Mouse (Mus musculus) spleen, adult 2 months (tissue): ENCODE measurements around the gene Fau. TPM values are rescaled to one million over a fixed set of nuclear protein-coding genes. Genes with fewer than 3 reads are reported as not detected.

ENCODE experiments used
- DNase-seq, 2 experiments: peaks; one replicate each; pipeline versions ENCODE4 v3.0.0 to v3.0.0-alpha.2; 2012 to 2021; ENCODE audit warnings: low spot score in 2 of 2, low read depth in 1 of 2
- H3K27ac ChIP-seq: fragments of 200-500 bp; 2 replicates; pipeline ENCODE4 v1.5.1; 2012; ENCODE audit warnings: low read length, inconsistent platforms; ENCODE audit not compliant: insufficient read depth
- H3K27me3 ChIP-seq: fragments of 200-500 bp; 2 replicates; pipeline ENCODE4 v1.6.1; 2012; ENCODE audit warnings: mild to moderate bottlenecking, moderate library complexity, low read length, inconsistent platforms; ENCODE audit not compliant: control insufficient read depth, insufficient read depth
- H3K36me3 ChIP-seq: fragments of 200-500 bp; 2 replicates; pipeline ENCODE4 v1.6.1; 2012; ENCODE audit warnings: mild to moderate bottlenecking, low read length, inconsistent platforms; ENCODE audit not compliant: control insufficient read depth, insufficient read depth
- H3K4me1 ChIP-seq: fragments of 200-500 bp; 2 replicates; pipeline ENCODE4 v1.6.1; 2011; ENCODE audit warnings: inconsistent platforms; ENCODE audit not compliant: control insufficient read depth, insufficient read depth, insufficient read length
- H3K4me3 ChIP-seq: fragments of 200-500 bp; 2 replicates; pipeline ENCODE4 v1.5.1; 2011; ENCODE audit warnings: mild to moderate bottlenecking, inconsistent platforms; ENCODE audit not compliant: insufficient read depth, insufficient read length; ENCODE audit errors: extremely low read depth
- CTCF ChIP-seq: fragments of 200-500 bp; IDR thresholded peaks from 2 replicates; pipeline ENCODE4 v1.5.1; 2011; ENCODE audit warnings: mild to moderate bottlenecking, inconsistent platforms; ENCODE audit not compliant: insufficient read depth, insufficient read length, insufficient replicate concordance; ENCODE audit errors: extremely low read depth
- POLR2A ChIP-seq: fragments of 200-500 bp; IDR thresholded peaks from 2 replicates; pipeline ENCODE4 v1.6.1; 2011; ENCODE audit warnings: low read depth, low read length, inconsistent platforms
- WGBS: fragments of 180-500 bp; shearing (Covaris S2); methylation state at CpG from one replicate; pipeline ENCODE4 v1.1.7; 2018; 5-methylcytosine and 5-hydroxymethylcytosine counted together
- polyA plus RNA-seq: library from polyadenylated mRNA; depleted of rRNA; stranded (reverse); fragments of >200 nt; gene quantifications from 2 replicates; pipeline ENCODE4 v1.2.3, GENCODE M21; 2012

Gene Fau
- polyA plus RNA-seq, 1 experiment = 1,884 TPM

DNA sequence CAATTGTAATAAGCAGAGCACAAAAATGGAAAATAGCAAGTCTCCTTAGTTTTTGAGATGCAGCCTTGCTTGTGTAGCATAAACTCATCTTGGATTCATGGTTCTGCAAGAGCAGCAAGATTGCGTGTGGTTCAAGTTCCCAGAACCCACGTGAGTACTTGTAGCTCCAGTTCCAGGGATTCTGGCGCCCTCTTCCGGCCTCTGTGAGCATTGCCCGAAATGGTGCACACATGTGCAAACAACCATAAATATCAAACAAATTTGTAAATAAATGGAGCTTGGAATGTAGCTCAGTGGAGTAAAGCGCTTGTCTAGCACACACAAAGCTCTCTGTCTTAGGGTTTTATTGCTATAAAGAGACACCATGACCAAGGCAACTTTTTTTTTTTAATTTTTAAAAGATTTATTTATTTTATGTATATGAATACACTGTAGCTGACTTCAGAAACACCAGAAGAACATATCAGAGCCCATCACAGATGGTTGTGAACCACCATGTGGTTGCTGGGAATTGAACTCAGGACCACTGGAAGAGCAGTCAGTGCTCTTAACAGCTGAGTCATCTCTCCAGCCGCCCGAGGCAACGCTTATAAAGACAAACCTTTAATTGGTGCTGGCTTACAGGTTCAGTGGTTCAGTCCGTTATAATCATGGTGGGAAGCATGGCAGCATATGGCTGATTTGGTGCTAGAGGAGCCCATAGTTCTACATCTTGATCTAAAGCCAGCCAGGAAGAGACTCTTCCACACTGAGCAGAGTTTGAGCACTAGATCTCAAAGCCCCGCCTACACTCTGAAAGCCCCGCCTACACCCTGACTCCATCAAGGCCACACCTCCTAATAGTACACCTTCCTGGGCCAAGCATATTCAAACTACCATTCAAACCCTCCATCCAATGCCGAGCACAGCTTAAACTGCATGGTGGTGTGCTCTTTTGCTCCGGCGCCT is 39.2 kb upstream of the Fau start:
- TF ChIP-seq POLR2A (no peak), CTCF (peak; percentile 90; the same call in 1 of the 2 replicates)
- no peaks in the 10 kb centered on the region for H3K27me3 ChIP-seq
- 23% methylated on average over 15 of the region's 15 CpGs for WGBS
- H3K36me3 ChIP-seq = 0 out of 2 replicates have a peak, but pooled peaks cover under 1% of the 10 kb centered on the region
- H3K4me3 ChIP-seq = no peak overlapping the region
- peaks cover 13% of the 10 kb centered on the region; the same call in 1 of the 2 replicates for H3K4me1 ChIP-seq
- no peak overlapping the region for H3K27ac ChIP-seq
- DNase-seq = peak; percentile 81 to 85

DNA sequence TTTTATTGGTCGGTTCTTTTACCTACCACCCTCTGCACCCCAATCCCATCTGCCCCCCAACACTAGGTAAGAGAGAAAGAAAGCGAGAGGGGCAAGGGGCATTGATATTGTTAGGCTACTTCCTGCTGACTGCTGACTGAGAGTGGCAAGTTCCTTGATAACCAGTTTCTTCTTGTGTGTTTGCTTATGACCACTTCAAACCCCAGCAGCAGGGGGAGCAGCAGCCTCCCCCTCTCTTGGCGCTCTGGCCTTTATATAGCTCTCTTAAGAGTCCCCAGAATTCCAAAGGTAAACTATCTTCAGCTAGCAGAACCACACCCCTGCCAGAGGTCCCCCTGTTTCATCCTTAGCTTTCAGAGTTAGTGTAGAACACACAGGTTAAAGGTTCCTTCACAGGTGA is 37.4 kb upstream of the Fau start:
- no peak overlapping the region for H3K27ac ChIP-seq
- no peak for DNase-seq
- TF ChIP-seq POLR2A = no peak
- no peak for TF ChIP-seq CTCF
- H3K27me3 ChIP-seq = no peaks in the 10 kb centered on the region
- 57% methylated on average over 3 of the region's 3 CpGs for WGBS
- H3K4me3 ChIP-seq = no peak overlapping the region
- H3K36me3 ChIP-seq = no peaks in the 10 kb centered on the region
- peaks cover 8% of the 10 kb centered on the region; the same call in 1 of the 2 replicates for H3K4me1 ChIP-seq

- TF ChIP-seq CTCF (no peak), POLR2A (no peak)
- DNase-seq = no peak
- WGBS = 95% methylated on average over 8 of the region's 8 CpGs
- Histone ChIP-seq H3K27me3 (no peaks in the 10 kb centered on the region), H3K4me3 (no peak overlapping the region), H3K36me3 (no peaks in the 10 kb centered on the region), H3K4me1 (no peaks in the 10 kb centered on the region), H3K27ac (no peak overlapping the region)
Measured at GRCm38 (mm10) chr19:6023059-6023458, 34.6 kb upstream of the Fau start.

DNA sequence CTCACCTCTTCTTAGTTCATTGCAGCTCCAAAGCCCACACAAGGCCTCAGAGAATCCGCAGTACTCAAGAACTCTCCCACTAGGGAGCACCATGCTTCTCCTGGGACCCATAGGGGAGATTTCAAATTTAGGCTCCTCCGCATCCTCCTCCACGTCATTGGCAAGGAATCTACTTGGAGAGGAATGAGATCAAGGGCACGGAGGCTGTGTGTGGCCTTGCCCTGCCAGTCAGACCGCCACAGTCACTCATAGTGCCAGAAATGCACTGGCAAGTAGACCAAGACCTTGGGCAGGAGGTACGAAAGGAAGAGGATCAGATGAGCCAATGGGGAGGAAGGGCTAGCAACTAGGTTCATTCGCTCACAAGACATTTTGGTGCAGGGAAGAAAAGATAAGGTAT is 33.7 kb upstream of the Fau start:
- TF ChIP-seq POLR2A = no peak
- TF ChIP-seq CTCF = no peak
- WGBS = 88% methylated on average over 7 of the region's 7 CpGs
- Histone ChIP-seq H3K27ac (no peak overlapping the region), H3K4me3 (no peak overlapping the region), H3K27me3 (no peaks in the 10 kb centered on the region), H3K36me3 (no peaks in the 10 kb centered on the region), H3K4me1 (no peaks in the 10 kb centered on the region)
- no peak for DNase-seq

DNA sequence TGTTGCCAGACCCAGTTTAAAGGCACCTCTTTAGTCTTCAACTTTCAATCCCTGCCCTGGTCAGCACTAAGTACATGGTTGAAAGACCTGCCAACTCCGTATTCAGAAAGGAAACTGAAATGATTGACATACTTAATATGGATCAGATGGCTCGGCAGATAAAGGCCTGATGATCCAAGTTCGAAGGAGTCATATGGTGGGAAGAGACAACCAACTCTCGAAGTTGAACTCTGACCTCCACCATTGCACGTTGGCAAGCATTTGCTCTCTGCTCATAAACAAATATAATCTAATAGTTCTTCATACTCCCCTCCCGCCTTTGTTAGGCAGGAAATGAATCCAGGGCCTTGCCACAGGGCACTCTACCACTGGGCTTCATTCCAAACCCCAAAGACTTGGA is 28.7 kb upstream of the Fau start:
- Histone ChIP-seq H3K27ac (no peak overlapping the region), H3K27me3 (no peaks in the 10 kb centered on the region), H3K36me3 (no peaks in the 10 kb centered on the region), H3K4me1 (no peaks in the 10 kb centered on the region), H3K4me3 (no peak overlapping the region)
- no peak for DNase-seq
- WGBS = 75% methylated on average over 6 of the region's 6 CpGs
- no peak for TF ChIP-seq CTCF

DNA sequence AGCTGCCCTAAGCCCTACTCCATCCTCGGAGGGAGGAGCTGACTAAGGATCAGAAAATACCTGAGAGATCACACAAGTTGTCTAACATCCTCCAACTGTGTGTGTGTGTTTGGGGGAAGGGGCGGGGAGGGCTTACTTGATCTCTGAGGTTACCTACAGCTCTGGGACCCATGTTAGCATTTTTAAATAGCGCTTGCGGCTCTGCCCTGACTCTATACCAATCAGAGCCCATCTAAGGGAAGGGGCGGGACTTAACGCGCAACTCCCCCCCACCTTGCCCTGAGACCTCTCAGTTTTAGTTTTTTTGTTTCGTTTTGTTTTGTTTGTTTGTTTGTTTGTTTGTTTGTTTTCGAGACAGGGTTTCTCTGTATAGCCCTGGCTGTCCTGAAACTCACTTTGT is 28.2 kb upstream of the Fau start:
- DNase-seq = no peak
- Histone ChIP-seq H3K36me3 (no peaks in the 10 kb centered on the region), H3K27me3 (no peaks in the 10 kb centered on the region), H3K4me3 (no peak overlapping the region), H3K27ac (no peak overlapping the region), H3K4me1 (no peaks in the 10 kb centered on the region)
- TF ChIP-seq POLR2A (no peak), CTCF (no peak)
- 84% methylated on average over 9 of the region's 9 CpGs for WGBS
